Mouse (Mus musculus) midbrain, postnatal 0 days (tissue): ENCODE results near the gene Eif1. TPM values are rescaled to one million over a fixed set of nuclear protein-coding genes. Genes with fewer than 3 reads are reported as not detected.
A peak's percentile ranks its signal among the peaks of the same experiment; 100 is the strongest.
"Not testable (repeated sequence)": the region's sequence is repeated elsewhere in the genome, so short reads cannot be mapped to it uniquely, and the experiment has no call there.

Experiments
- ATAC-seq: fragments of 200-750 bp; cut with Nextera tagmentation; 2 replicates; pipeline ENCODE4 v1.8.0; 2017; ENCODE audit warnings: moderate number of reproducible peaks, mild to moderate bottlenecking, moderate TSS enrichment, moderate library complexity; ENCODE audit not compliant: low FRiP score
- DNase-seq: peaks from one replicate; pipeline ENCODE4 v3.0.0-alpha.2; 2015; ENCODE audit warnings: low spot score
- H3K27ac ChIP-seq: fragments of 300-500 bp; sonication (generic); 2 replicates; pipeline ENCODE4 v1.5.1; 2014; ENCODE audit warnings: low read depth, mild to moderate bottlenecking, low read length, mixed read lengths
- H3K27me3 ChIP-seq: fragments of 300-500 bp; sonication (generic); 2 replicates; pipeline ENCODE4 v1.6.1; 2014; ENCODE audit warnings: low read length, control low read depth, mixed read lengths; ENCODE audit not compliant: insufficient read depth
- H3K36me3 ChIP-seq: fragments of 300-500 bp; sonication (generic); 2 replicates; pipeline ENCODE4 v1.6.1; 2014; ENCODE audit warnings: low read length, control low read depth, mixed read lengths; ENCODE audit not compliant: insufficient read depth
- H3K4me1 ChIP-seq: fragments of 300-500 bp; sonication (generic); 2 replicates; pipeline ENCODE4 v1.6.1; 2014; ENCODE audit warnings: mild to moderate bottlenecking, control low read depth, antibody characterized with exemption, low read length, mixed read lengths; ENCODE audit not compliant: insufficient read depth
- H3K4me2 ChIP-seq: fragments of 300-500 bp; sonication (generic); 2 replicates; pipeline ENCODE4 v1.6.1; 2014; ENCODE audit warnings: low read depth, mild to moderate bottlenecking, low read length, mixed read lengths; ENCODE audit not compliant: poor library complexity, severe bottlenecking
- H3K4me3 ChIP-seq: fragments of 300-500 bp; sonication (generic); 2 replicates; pipeline ENCODE4 v1.5.1; 2014; ENCODE audit warnings: low read depth, mild to moderate bottlenecking, low read length, moderate library complexity
- H3K9ac ChIP-seq: fragments of 300-500 bp; sonication (generic); replicated peaks from 2 replicates; pipeline ENCODE4 v1.6.1; 2014; ENCODE audit warnings: mild to moderate bottlenecking, low read length, moderate library complexity, mixed read lengths; ENCODE audit not compliant: poor library complexity, severe bottlenecking
- H3K9me3 ChIP-seq: fragments of 300-500 bp; sonication (generic); 2 replicates; pipeline ENCODE4 v1.6.1; 2016; ENCODE audit warnings: low read length, control low read depth
- CTCF ChIP-seq: IDR thresholded peaks from 2 replicates; pipeline ENCODE4 v1.5.1; 2016; ENCODE audit warnings: antibody characterized with exemption, mild to moderate bottlenecking
- WGBS: fragments of 180-500 bp; shearing (Covaris S2); extraction: QIAGEN DNeasy Blood & Tissue Kit; methylation state at CpG from one replicate; pipeline ENCODE4 v1.1.7; 2014; 5-methylcytosine and 5-hydroxymethylcytosine counted together
- polyA plus RNA-seq: library from polyadenylated mRNA; unstranded; fragments of >200 nt; fragmentation: Nextera tagmentation; extraction: Ambion mirVana; gene quantifications from 2 replicates; pipeline ENCODE4 v1.2.1, GENCODE M21; 2015
- total RNA-seq: library from RNA; depleted of rRNA; stranded (reverse); fragments of >200 nt; gene quantifications from 2 replicates; pipeline ENCODE4 v1.2.3, GENCODE M21; 2014

Eif1 gene
- total and polyA plus RNA-seq, 2 experiments from 2014 or later = 84.7 to 1,297 TPM

DNA sequence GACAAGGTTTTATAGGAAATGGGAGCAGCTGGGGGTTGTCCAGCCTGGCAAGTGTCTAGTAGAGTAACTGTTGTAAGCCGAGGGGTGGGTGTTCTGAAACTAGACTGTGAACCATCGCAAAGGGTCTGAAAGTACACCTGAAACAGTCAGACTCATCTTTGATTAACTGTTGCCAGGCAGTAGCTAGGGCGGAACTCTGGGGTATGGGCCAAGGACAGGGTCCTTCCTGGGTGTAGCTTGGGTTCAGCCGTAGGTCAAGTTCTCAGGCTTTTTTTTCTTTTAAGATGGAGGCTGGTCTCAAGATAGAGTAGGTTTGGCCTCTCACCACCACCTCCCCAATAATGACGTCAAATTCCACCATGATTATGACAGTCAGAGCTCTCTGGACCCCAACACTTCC, 11.8 kb upstream of the Eif1 start:
- Histone ChIP-seq H3K9me3 (no peaks in the 10 kb centered on the region), H3K36me3 (no peaks in the 10 kb centered on the region), H3K4me2 (no peak overlapping the region), H3K9ac (no peak overlapping the region), H3K4me3 (no peak overlapping the region), H3K27me3 (no peaks in the 10 kb centered on the region), H3K27ac (no peak overlapping the region), H3K4me1 (0 out of 2 replicates have a peak, but pooled peaks cover 4% of the 10 kb centered on the region)
- 90% methylated on average over 5 of the region's 5 CpGs for WGBS
- ATAC-seq (no peak), DNase-seq (no peak)
- no peak for TF ChIP-seq CTCF

DNA sequence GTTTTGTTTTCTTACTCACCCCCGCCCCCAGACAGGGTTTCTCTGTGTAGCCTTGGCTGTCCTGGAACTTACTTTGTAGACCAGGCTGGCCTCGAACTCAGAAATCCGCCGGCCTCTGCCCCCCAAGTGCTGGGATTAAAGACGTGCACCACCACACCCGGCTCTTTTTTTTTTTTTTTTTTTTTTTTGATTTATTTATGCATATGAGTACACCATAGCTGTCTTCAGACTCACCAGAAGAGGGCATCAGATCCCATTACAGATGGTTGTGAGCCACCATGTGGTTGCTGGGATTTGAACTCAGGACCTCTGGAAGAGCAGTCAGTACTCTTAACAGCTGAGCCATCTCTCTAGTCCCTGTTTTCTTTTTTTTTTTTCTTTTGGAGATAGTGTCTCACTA, 11.0 kb upstream of the Eif1 start:
- not testable (repeated sequence) for H3K9me3 ChIP-seq, H3K27ac ChIP-seq, H3K9ac ChIP-seq, ATAC-seq, H3K4me1 ChIP-seq, H3K27me3 ChIP-seq, H3K4me2 ChIP-seq, H3K4me3 ChIP-seq, DNase-seq, H3K36me3 ChIP-seq
- WGBS = 88% methylated on average over 5 of the region's 6 CpGs

GRCm38 (mm10) chr11:100311656-100312055, 8.0 kb upstream of the Eif1 start:
- H3K27ac ChIP-seq = no peak overlapping the region
- no peak for TF ChIP-seq CTCF
- H3K27me3 ChIP-seq = no peaks in the 10 kb centered on the region
- 72% methylated on average over 1 of the region's 1 CpGs for WGBS
- H3K9me3 ChIP-seq = no peaks in the 10 kb centered on the region
- no peaks in the 10 kb centered on the region for H3K36me3 ChIP-seq
- 0 out of 2 replicates have a peak, but pooled peaks cover 4% of the 10 kb centered on the region for H3K4me1 ChIP-seq
- H3K4me3 ChIP-seq = no peak overlapping the region
- DNase-seq = no peak
- H3K9ac ChIP-seq = no peak overlapping the region
- ATAC-seq = no peak
- H3K4me2 ChIP-seq = no peak overlapping the region

DNA sequence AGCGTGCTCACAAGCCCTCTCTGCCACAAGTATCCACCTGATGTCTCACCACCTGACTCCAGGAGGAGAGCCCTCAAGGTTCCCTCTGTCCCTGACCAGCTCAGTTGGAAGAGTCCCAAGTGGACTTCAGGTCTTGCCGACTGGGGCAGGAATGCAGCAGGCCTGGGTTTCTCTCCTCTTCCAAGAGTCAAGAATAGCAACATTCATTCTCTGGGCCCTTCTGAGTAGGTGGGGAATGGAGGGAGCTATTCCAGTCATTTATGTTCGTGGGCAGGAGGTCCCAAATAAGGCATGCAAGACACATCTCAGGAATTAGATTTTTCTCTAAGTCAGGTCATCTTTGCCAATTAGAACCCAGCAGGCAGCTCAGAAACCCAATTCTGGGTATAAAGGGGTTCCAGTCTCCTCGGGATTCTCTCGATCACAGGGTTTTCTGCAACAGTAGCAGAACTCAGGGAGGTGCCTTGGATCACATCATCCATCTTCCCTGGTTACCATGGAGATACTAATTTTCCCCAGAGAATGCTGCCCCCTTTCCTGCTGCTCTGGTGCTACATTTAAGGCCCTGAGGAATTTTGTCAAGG, 7.5 kb upstream of the Eif1 start:
- H3K4me3 ChIP-seq = no peak overlapping the region
- H3K27ac ChIP-seq = no peak overlapping the region
- H3K9ac ChIP-seq = no peak overlapping the region
- no peak overlapping the region for H3K4me2 ChIP-seq
- TF ChIP-seq CTCF = peak; percentile 14
- WGBS = 30% methylated on average over 5 of the region's 5 CpGs
- no peak for ATAC-seq
- DNase-seq = no peak
- no peaks in the 10 kb centered on the region for H3K36me3 ChIP-seq
- H3K27me3 ChIP-seq = no peaks in the 10 kb centered on the region
- no peaks in the 10 kb centered on the region for H3K9me3 ChIP-seq
- H3K4me1 ChIP-seq = 0 out of 2 replicates have a peak, but pooled peaks cover 4% of the 10 kb centered on the region

DNA sequence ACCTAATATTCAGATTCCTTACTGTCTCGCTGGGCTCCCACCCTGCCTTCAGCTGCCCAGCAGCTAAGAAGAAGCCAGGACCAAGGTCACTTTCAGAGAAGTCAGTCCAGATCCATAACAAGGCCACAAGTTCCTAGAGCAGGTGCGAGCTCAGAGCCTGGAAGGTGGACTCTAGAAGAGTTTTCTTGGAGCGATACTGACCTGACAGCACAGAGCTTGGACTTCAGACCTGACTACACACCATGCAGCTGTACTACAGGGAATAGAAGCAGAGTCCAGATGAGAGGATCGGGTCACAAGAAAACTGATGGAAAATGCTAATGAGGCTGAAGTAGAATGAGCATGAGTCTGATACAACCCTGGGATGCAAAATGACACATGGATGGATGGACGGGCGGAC, 6.3 kb upstream of the Eif1 start:
- Histone ChIP-seq H3K4me2 (no peak overlapping the region), H3K27ac (no peak overlapping the region), H3K27me3 (no peaks in the 10 kb centered on the region), H3K9me3 (no peaks in the 10 kb centered on the region), H3K9ac (no peak overlapping the region), H3K4me3 (no peak overlapping the region), H3K4me1 (0 out of 2 replicates have a peak, but pooled peaks cover 4% of the 10 kb centered on the region), H3K36me3 (no peaks in the 10 kb centered on the region)
- TF ChIP-seq CTCF = no peak
- ATAC-seq (no peak), DNase-seq (no peak)
- 92% methylated on average over 6 of the region's 6 CpGs for WGBS

GRCm38 (mm10) chr11:100315439-100315838, 4.2 kb upstream of the Eif1 start:
- Histone ChIP-seq H3K4me2 (no peak overlapping the region), H3K9me3 (no peaks in the 10 kb centered on the region), H3K36me3 (no peaks in the 10 kb centered on the region), H3K9ac (no peak overlapping the region), H3K27me3 (no peaks in the 10 kb centered on the region), H3K4me1 (0 out of 2 replicates have a peak, but pooled peaks cover 7% of the 10 kb centered on the region), H3K27ac (no peak overlapping the region), H3K4me3 (no peak overlapping the region)
- ATAC-seq (no peak), DNase-seq (no peak)
- no peak for TF ChIP-seq CTCF
- WGBS = 89% methylated on average over 5 of the region's 5 CpGs
